In the genomic region with DNA sequence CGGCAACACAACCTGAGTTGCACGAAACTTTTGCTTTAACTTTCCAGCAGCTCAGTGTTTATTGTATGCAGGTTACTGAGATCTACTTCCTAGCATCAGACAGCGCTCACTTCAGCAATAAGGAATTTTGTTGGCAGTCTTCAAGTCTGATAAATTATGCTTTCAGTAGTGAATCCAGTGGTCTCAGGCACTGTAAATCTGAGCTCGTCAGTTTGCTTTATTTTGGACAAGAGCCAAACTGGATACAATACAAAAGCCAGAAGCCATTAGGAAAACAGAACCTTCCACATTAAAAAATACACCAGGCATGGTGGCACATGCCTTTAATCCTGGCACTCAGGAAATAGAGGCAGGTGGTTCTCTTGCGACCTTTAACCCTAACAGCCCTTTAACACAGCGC, we compare ENCODE assay signal across 25 mouse cellular contexts. TPM values are rescaled to one million over a fixed set of nuclear protein-coding genes. Genes with fewer than 3 reads are reported as not detected.
DNase-seq lines count a peak whose midpoint lies in the region; ATAC-seq and TF ChIP-seq lines count a peak whose summit lies in the region.
"Had no signal": no experiment of that assay in that cellular context is flagged by ENCODE, and none has a peak within 500 bp of the region (broad histone marks: within the 10 kb centered on the region; RNA-seq: fewer than 3 reads in every experiment).

No protein-coding gene starts in this region.

- H3K27me3 ChIP-seq in kidney, embryonic 15.5 days = no peaks in the 10 kb centered on the region
- H3K27me3 ChIP-seq in kidney, embryonic 16.5 days (ENCODE audit: insufficient read depth, low read length) = no peaks in the 10 kb centered on the region
- no peaks in the 10 kb centered on the region for H3K27me3 ChIP-seq in intestine, embryonic 15.5 days (replicated peaks)
- H3K27me3 ChIP-seq: embryonic facial prominence, embryonic 15.5 days; heart, embryonic 15.5 days; liver, embryonic 13.5 days; megakaryocyte, embryonic 14.5 days had no signal

- H3K4me2 ChIP-seq in kidney, embryonic 15.5 days = 0 out of 2 replicates have a peak overlapping the region, but pooled peaks have one; percentile 2
- no peak overlapping the region for H3K4me2 ChIP-seq in kidney, embryonic 16.5 days (replicated peaks; ENCODE audit: low read depth, low read length)
- no peak overlapping the region for H3K4me2 ChIP-seq in intestine, embryonic 15.5 days (replicated peaks)
- H3K4me2 ChIP-seq: embryonic facial prominence, embryonic 15.5 days; heart, embryonic 15.5 days; liver, embryonic 13.5 days had no signal

- peaks cover 32% of the 10 kb centered on the region for H3K36me3 ChIP-seq in kidney, embryonic 15.5 days
- peaks cover 16% of the 10 kb centered on the region; the same call in 1 of the 2 replicates for H3K36me3 ChIP-seq in kidney, embryonic 16.5 days (ENCODE audit: insufficient read depth, low read length)
- H3K36me3 ChIP-seq in intestine, embryonic 15.5 days = 0 out of 2 replicates have a peak, but pooled peaks cover 8% of the 10 kb centered on the region

- peaks cover 9% of the 10 kb centered on the region for H3K4me1 ChIP-seq in kidney, embryonic 15.5 days
- peaks cover 12% of the 10 kb centered on the region for H3K4me1 ChIP-seq in kidney, embryonic 16.5 days (ENCODE audit: insufficient read depth, low read length)
- H3K4me1 ChIP-seq in intestine, embryonic 15.5 days (replicated peaks) = 0 out of 2 replicates have a peak, but pooled peaks cover 7% of the 10 kb centered on the region
- H3K4me1 ChIP-seq: embryonic facial prominence, embryonic 15.5 days; megakaryocyte, embryonic 14.5 days had no signal

- no peak overlapping the region for H3K4me3 ChIP-seq in kidney, embryonic 15.5 days (replicated peaks)
- no peak overlapping the region for H3K4me3 ChIP-seq in kidney, embryonic 16.5 days (ENCODE audit: low read length)
- H3K4me3 ChIP-seq in intestine, embryonic 15.5 days (replicated peaks) = no peak overlapping the region
- H3K4me3 ChIP-seq: embryonic facial prominence, embryonic 15.5 days; heart, embryonic 15.5 days; left cerebral cortex, adult 2 months; liver, embryonic 13.5 days; megakaryocyte, embryonic 14.5 days had no signal

- peak; percentile 18 for DNase-seq in heart, adult 11 months
- no peak for DNase-seq in heart, adult 8-10 months (ENCODE audit: low spot score)
- peak; percentile 52 for DNase-seq in brain, embryonic 14.5 days (ENCODE audit: low read depth)
- no peak for DNase-seq in thymus, postnatal 10 days (ENCODE audit: low spot score in 2 of 2)
- DNase-seq: adrenal gland, adult 8-10 months; cerebellum, adult 18-20 months; cerebellum, postnatal 25 days; gastrocnemius, postnatal 10 days; heart, adult 18-20 months; heart, postnatal 36 days; kidney, postnatal 10 days; liver, embryonic 13.5 days; lung, adult 2 months; lung, postnatal 36 days; thymus, adult 18-20 months had no signal

- TF ChIP-seq CTCF in brain, embryonic 14.5 days (IDR thresholded peaks at IDR 0.05; ENCODE audit: borderline replicate concordance, extremely low read depth, insufficient read depth, insufficient read length) = no peak

- H3K9ac ChIP-seq in kidney, embryonic 15.5 days = no peak overlapping the region
- H3K9ac ChIP-seq in kidney, embryonic 16.5 days (replicated peaks; ENCODE audit: low read length) = no peak overlapping the region
- H3K9ac ChIP-seq in intestine, embryonic 15.5 days = no peak overlapping the region
- H3K9ac ChIP-seq: embryonic facial prominence, embryonic 15.5 days; heart, embryonic 15.5 days; liver, embryonic 13.5 days had no signal

- no peaks in the 10 kb centered on the region for H3K9me3 ChIP-seq in kidney, embryonic 15.5 days (replicated peaks)
- no peaks in the 10 kb centered on the region for H3K9me3 ChIP-seq in kidney, embryonic 16.5 days (ENCODE audit: low read length)
- no peaks in the 10 kb centered on the region for H3K9me3 ChIP-seq in intestine, embryonic 15.5 days
- H3K9me3 ChIP-seq: embryonic facial prominence, embryonic 15.5 days; heart, embryonic 15.5 days; liver, embryonic 13.5 days; megakaryocyte, embryonic 14.5 days had no signal

- WGBS in kidney, embryonic 15.5 days = 38% methylated on average over 6 of the region's 6 CpGs
- WGBS in kidney, embryonic 16.5 days = 42% methylated on average over 6 of the region's 6 CpGs
- WGBS in intestine, embryonic 15.5 days = 43% methylated on average over 6 of the region's 6 CpGs

- H3K27ac ChIP-seq in kidney, embryonic 15.5 days = no peak overlapping the region
- H3K27ac ChIP-seq in kidney, embryonic 16.5 days (ENCODE audit: low read length) = no peak overlapping the region
- no peak overlapping the region for H3K27ac ChIP-seq in intestine, embryonic 15.5 days
- H3K27ac ChIP-seq: embryonic facial prominence, embryonic 15.5 days; heart, embryonic 15.5 days; hindbrain, postnatal 0 days; left cerebral cortex, adult 2 months; liver, embryonic 13.5 days had no signal

- TF ChIP-seq POLR2A in brain, embryonic 14.5 days (IDR thresholded peaks at IDR 0.05; ENCODE audit: borderline replicate concordance, extremely low read depth, insufficient read depth, insufficient read length, poor library complexity, severe bottlenecking) = no peak

- ATAC-seq in kidney, embryonic 15.5 days (replicated peaks; ENCODE audit: low FRiP score) = peak; percentile 36; the same call in 1 of the 2 replicates
- ATAC-seq in kidney, embryonic 16.5 days (ENCODE audit: low FRiP score, low TSS enrichment) = no peak
- peak; percentile 36; the same call in 1 of the 2 replicates for ATAC-seq in intestine, embryonic 15.5 days
- ATAC-seq: activated CD4-positive, CD25-positive, alpha-beta regulatory T cell, adult 4 months; hindbrain, postnatal 0 days; midbrain, embryonic 16.5 days had no signal

RNA-seq across cellular contexts. Expression of a gene that starts 39.6 kb away (rescaled TPM):
- 10 to 100 TPM in 3 of 4 experiments, 1 to 10 TPM in 1; 8.9 to 10.8 (median 10.3) TPM for total RNA-seq in heart, adult 8-10 months (2022)
- polyA plus RNA-seq in kidney, embryonic 15.5 days (2015; fragmentation: Nextera tagmentation; extraction: Ambion mirVana) = 5.6 and 7.8 TPM in 2 replicates
- polyA plus RNA-seq in kidney, embryonic 16.5 days (2015; fragmentation: Nextera tagmentation; extraction: Ambion mirVana) = 4.7 and 7.3 TPM in 2 replicates
- polyA plus RNA-seq in brain, embryonic 14.5 days (2012; rRNA removed) = 38.7 and 47.3 TPM in 2 replicates
- polyA plus RNA-seq in intestine, embryonic 15.5 days (2015; fragmentation: Nextera tagmentation; extraction: Ambion mirVana) = 6.7 and 8.6 TPM in 2 replicates

Comparison
In these comparisons a context has a peak if more than half of its experiments do, and no peak if none do; other contexts are left out.
1. DNase-seq: peak in heart, adult 11 months (single experiment) and brain, embryonic 14.5 days (single experiment); none in heart, adult 8-10 months (single experiment) and thymus, postnatal 10 days (0 of 2).